Mouse (Mus musculus): ENCODE data around the gene Sned1.

Sned1 gene

DNA sequence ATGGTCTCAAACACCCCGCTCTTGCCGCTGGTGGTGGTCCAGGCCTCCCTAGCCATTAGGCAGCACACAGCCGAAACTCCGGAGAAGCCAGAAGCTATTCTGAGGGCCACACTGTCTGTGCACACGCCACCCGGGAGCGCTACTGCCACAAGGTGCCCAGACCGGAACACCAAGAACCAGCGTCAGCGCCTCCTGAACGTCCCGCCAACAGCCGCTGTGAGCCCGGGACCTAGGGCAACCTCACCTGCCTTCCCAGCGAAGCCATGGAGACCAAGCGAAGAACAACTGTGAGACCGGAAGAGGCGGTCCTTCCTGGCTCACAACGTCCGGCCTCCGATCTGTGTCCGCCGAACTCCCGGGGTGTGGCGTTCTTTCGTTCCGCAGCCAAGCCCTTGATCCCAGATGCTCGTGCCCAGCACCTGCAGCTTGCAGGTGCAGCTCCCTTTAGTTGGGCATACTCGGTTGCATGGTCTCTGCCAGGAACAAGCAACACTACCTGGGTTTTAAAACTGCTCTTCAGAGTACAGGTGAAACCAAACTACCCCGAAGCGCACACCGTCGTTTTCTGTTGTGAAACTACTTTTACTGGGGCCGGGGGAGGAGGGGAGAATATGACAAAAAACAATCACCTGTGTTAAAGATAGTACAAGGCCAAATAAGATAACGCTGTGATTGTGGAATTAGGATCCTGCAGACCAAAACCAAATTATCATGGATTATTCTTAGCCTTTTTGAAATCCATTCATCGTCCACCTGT lies 70.1 kb downstream of the Sned1 start, which contains the start of gene Mterf4:
Mterf4 (minus strand) TSS at position 335 of the 757 bp plus-strand sequence.
- DNase-seq (ENCODE audit: low read depth, low spot score) = peak; percentile 77

DNA sequence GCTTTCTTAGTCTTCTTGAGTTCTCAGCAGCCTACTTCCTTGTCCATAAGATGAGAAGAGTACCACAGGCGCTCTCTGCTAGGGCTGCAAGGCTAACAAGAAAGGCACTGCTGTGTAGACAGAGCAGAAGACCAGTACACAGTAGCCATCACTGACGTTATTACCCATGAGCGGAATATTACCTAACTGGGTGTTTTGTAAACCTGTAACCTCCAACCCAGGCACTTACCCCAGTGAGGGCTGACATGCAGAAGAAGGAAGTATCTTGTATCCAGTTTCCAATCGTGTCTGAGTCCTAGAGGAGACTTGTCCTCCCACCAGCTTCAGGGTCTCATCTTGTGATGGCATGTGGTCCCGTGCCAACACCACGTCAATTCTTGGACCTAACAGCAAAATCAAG lies 88.3 kb downstream of the Sned1 start:
- DNase-seq (ENCODE audit: low read depth, low spot score) = no peak

DNA sequence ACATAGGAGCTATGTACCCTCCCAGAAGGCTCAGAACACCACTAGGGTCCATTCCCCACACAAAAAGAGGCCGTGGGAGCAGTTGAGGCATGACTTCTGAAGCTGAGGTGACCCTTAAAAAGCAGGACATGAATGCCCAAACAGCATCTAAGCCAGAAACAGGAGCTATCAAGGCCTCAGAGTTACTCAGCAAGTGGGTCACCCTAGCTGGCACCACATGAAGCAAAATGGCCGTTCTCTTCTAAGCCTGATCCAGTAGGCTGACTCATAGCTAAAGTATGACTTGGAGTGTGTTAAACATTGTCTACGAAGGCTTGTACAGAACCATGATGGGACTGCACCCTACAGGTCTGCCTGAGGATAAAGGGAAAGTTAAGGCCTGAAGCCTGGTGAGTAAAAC lies 90.8 kb downstream of the Sned1 start:
- DNase-seq (ENCODE audit: low read depth, low spot score) = no peak

DNA sequence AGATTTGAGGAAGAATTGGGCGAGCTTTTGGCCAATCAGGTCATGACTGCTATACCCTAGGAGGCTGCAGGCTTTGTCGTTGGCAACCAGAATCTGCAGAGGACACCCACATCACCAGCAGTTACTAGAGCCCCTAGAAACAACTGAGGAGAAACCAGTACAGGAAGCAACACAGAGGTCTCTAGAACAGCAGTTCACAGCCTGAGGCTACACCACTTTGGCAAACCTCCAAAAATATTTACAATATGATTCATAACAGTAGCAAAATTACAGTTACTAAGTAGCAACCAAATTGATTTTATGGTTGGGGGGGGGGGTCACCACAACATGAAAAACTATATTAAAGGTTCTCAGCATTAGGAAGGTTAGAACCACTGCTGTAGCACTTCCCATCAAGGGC lies 99.0 kb downstream of the Sned1 start:
- no peak for DNase-seq (ENCODE audit: low read depth, low spot score)

DNA sequence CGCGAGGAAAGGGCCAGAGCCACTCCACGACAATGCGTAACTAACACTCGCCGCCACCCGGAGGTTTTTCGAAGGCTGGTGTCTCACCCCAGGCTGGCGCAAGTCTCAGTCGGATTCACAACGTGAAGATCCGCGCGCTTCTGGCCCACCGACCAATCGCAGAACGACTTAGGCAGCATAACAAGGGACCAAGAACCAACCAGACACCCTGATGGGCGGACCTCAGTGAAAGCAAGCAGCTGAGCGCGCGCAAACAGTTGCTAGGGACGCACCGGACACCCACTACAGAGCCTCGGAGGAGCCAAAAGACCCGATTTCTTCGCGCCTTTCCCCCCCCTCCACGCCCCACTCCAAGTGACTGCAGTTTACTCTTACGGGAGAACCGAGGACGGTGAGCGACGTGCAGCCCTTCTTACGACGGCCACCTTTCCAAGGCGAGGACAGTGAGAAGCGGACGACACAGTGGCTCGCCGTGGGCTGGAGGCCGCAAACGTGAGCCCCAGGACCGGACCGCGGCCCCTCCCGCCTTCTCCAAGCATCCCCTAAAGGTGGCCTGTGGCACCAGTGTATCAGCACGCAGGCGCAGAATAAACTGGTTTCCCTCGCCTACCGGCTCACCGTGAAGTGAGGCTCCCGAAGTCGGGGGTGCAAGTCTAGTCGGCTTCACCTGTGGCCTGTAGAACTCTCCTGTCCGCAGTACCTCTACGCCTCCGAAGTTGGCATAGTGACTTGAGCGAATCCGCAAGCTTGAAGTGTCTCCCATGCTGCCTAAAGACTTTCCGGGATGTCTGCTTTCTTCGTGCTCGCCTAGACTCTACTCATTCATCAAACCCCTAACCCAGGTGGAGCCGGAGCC lies 107.2 kb downstream of the Sned1 start, which contains the start of the genes Ppp1r7 and Pask:
Ppp1r7 (plus strand) TSS at position 207 of the 856 bp plus-strand sequence.
Pask (minus strand) TSS at position 835 of the 856 bp plus-strand sequence.
- DNase-seq (ENCODE audit: low read depth, low spot score) = peak; percentile 92

DNA sequence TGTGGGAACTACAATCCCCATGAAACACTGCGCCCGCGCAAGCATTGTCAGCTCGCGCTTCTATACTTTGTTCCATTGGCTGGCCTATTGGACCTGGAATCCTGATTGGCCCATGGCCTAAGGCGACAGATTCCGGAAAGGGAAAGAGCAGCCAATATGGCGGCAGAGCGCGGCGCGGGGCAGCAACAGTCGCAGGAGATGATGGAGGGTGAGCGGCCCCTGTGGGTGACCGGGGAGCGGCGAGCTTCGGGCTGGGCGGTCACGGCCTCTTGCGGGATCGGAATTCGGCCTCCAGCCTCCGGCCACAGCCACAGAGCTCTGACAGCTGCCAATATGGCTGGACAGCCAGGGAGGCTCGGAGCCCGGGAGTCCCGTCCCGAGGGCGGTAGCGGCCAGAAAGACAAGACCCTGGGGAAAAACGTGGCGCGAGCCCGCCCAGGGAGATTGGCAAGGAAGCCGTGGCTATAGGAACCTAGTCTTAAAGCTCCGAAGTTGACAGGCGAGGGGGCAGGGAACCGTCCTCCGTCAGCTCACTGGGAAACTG lies 107.9 kb downstream of the Sned1 start:
- peak; percentile 95 for DNase-seq (ENCODE audit: low read depth, low spot score)

DNA sequence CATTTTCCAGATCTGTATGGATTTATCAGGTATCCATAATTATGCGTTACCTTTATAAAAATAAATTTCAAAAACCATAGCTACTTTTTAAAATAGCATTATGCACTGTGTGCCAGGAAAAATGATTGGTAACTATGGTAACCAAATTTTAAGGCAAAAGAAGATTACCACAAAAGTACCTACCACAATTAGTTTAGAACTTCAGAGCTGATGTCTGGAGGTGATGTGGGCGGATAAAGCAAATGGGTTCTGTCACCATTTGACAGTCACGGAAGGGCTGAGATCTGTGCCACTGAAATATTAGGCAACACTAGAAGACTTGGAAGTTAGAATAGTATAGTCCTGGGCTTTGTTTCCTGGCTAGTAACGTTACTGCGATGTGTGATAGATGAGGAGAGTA lies 111.5 kb downstream of the Sned1 start:
- no peak for DNase-seq (ENCODE audit: low read depth, low spot score)

DNA sequence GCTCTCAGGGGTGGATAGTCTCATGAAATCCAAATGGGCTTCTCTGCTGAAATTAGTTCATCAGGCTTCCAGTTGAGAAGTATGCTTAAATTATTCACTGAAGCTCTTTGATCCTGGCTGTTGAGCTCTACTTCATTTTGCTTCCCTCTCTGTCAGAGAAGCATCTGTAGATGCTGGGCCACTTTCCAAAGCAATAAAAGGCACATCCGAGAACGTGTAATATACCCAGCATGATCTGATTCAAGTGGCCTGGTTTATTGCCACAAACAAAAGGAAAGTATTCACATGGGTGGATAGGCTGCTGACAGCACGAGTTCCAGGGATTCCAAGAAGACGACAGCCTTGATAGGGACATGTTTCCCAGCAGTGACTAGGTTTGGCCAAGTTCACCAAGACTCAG lies 114.1 kb downstream of the Sned1 start:
- no peak for DNase-seq (ENCODE audit: low read depth, low spot score)

Measured in retina, postnatal 7 days (tissue).